Mouse (Mus musculus) heart, adult 2 months (tissue): ENCODE measurements around the gene Ctsh.

Experiments used
- CTCF ChIP-seq: fragments of 200-600 bp; IDR thresholded peaks from 2 replicates; pipeline ENCODE4 v1.8.1; 2022; ENCODE audit warnings: antibody characterized with exemption, mild to moderate bottlenecking, moderate library complexity
- POLR2A ChIP-seq: fragments of 200-500 bp; IDR thresholded peaks from 2 replicates; pipeline ENCODE4 v1.6.1; 2011; ENCODE audit warnings: mild to moderate bottlenecking, low read depth, low read length, control low read depth; ENCODE audit not compliant: insufficient read depth

DNA sequence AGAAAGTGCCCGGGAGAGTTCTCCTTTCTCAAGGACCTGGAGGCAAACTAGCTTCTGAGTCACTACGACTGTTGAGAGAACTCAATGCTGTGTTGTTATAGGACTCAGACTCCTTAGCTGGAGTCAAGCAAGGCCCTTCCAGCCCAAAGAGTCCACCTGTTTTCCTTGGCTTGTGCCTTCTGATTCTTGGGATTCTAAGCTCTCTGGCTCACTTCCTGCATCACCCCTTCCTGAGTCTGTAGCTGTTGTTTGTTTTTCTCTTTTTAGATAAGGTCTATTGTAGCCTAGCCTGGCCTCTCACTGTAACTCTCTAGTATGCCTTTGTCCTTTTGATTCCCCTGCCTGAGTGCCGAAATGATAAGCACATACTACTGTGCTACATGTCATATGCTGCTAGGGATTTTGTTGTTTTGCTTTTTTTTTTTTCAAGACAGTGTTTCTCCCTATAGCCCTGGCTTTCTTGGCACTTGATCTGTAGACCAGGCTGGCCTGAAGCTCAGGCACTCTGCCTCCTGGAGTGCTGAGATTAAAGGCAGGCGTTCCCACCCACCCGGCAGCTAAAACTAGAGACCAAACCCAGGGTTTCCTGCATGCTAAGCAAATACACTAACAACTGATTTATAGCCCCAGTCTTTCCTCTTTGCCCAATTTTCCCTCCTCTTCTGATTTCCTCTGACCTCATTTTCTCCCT lies 5.9 kb upstream of the Ctsh start:
- TF ChIP-seq CTCF (no peak), POLR2A (no peak)
